23 mouse cellular contexts compared by ENCODE assay signal in genomic region chr16:91833981-91834380, GRCm38 (mm10).
"Had no signal": no experiment of that assay in that cellular context is flagged by ENCODE, and none has a peak within 500 bp of the region (broad histone marks: within the 10 kb centered on the region; RNA-seq: fewer than 3 reads in every experiment).

No protein-coding gene starts in this region.

- H3K27me3 ChIP-seq: heart, embryonic 13.5 days; heart, embryonic 15.5 days; hindbrain, embryonic 13.5 days; hindbrain, embryonic 15.5 days; kidney, embryonic 15.5 days; limb, embryonic 12.5 days; liver, embryonic 12.5 days had no signal

- H3K4me3 ChIP-seq: gastrocnemius, adult 2 months; heart, adult 2 months; heart, embryonic 13.5 days; heart, embryonic 15.5 days; hindbrain, embryonic 13.5 days; hindbrain, embryonic 15.5 days; kidney, embryonic 15.5 days; left cerebral cortex, adult 2 months; limb, embryonic 10.5 days; limb, embryonic 12.5 days; liver, embryonic 12.5 days had no signal

- H3K4me2 ChIP-seq: heart, embryonic 11.5 days; heart, embryonic 13.5 days; heart, embryonic 15.5 days; hindbrain, embryonic 13.5 days; hindbrain, embryonic 15.5 days; kidney, embryonic 15.5 days; limb, embryonic 12.5 days; liver, embryonic 12.5 days had no signal

- H3K9ac ChIP-seq: heart, embryonic 13.5 days; heart, embryonic 15.5 days; hindbrain, embryonic 13.5 days; hindbrain, embryonic 15.5 days; kidney, embryonic 15.5 days; limb, embryonic 12.5 days; liver, embryonic 12.5 days had no signal

- ATAC-seq: hindbrain, postnatal 0 days; intestine, embryonic 16.5 days; liver, embryonic 12.5 days had no signal

- DNase-seq: gastrocnemius, adult 2 months; gastrocnemius, postnatal 10 days; gastrocnemius, postnatal 25 days; heart, adult 2 months; heart, postnatal 14 days; heart, postnatal 36 days; kidney, adult 11 months; kidney, adult 9 months; kidney, postnatal 36 days; liver had no signal

- H3K27ac ChIP-seq: gastrocnemius, adult 2 months; heart, adult 2 months; heart, embryonic 13.5 days; heart, embryonic 15.5 days; hindbrain, embryonic 15.5 days; hindbrain, postnatal 0 days; kidney, postnatal 0 days; left cerebral cortex, adult 2 months; limb, embryonic 10.5 days; limb, embryonic 12.5 days; liver, embryonic 12.5 days had no signal

- H3K9me3 ChIP-seq: heart, embryonic 13.5 days; heart, embryonic 15.5 days; hindbrain, embryonic 13.5 days; hindbrain, embryonic 15.5 days; kidney, embryonic 15.5 days; limb, embryonic 10.5 days; limb, embryonic 12.5 days; liver, embryonic 12.5 days had no signal
